Mouse (Mus musculus): ENCODE data around the gene Mgat4d.

DNA sequence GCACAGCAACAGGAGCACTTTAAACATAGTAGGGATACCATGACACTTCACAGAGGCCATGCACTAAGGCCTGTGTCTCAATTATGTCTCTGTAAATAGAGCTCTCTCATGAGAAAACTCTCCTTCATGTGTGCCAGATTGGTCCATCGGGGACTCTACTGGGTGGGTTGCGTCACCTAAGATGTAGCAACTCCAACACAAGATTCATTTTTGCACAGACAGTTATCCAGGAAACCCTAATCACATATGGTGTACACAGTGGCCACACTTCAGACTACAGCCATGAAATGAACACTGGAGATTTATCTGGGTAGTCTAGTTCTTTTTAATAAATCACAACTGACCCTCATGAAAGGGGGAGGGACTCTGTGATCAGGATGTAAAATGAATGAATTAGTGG is 3.0 kb downstream of the Mgat4d start:
- TF ChIP-seq CTCF (IDR thresholded peaks at IDR 0.05; ENCODE audit: low read depth, low read length) (no peak), POLR2A (IDR thresholded peaks at IDR 0.05; ENCODE audit: extremely low read depth, insufficient read depth, low read length) (no peak)

Measured in liver, adult 2 months (tissue).